10 mouse cellular contexts compared by ENCODE assay signal in genomic region chr17:23841145-23841544, GRCm38 (mm10). TPM values are rescaled to one million over a fixed set of nuclear protein-coding genes. Genes with fewer than 3 reads are reported as not detected.
DNase-seq lines count a peak whose midpoint lies in the region; ATAC-seq lines count a peak whose summit lies in the region.
"Had no signal": no experiment of that assay in that cellular context is flagged by ENCODE, and none has a peak within 500 bp of the region (broad histone marks: within the 10 kb centered on the region; RNA-seq: fewer than 3 reads in every experiment).

No protein-coding gene starts in this region.

- 32% methylated on average over 4 of the region's 4 CpGs for WGBS in midbrain, embryonic 10.5 days
- WGBS in midbrain, embryonic 16.5 days: 31% methylated on average over 4 of the region's 4 CpGs
- WGBS in hindbrain, embryonic 14.5 days: 31% methylated on average over 4 of the region's 4 CpGs
- 27% methylated on average over 4 of the region's 4 CpGs for WGBS in lung, embryonic 16.5 days

- H3K36me3 ChIP-seq in midbrain, embryonic 10.5 days: no peaks in the 10 kb centered on the region
- no peaks in the 10 kb centered on the region for H3K36me3 ChIP-seq in midbrain, embryonic 16.5 days (ENCODE audit: control insufficient read depth, insufficient read depth, low read length)
- no peaks in the 10 kb centered on the region for H3K36me3 ChIP-seq in hindbrain, embryonic 14.5 days (replicated peaks; ENCODE audit: control insufficient read depth, insufficient read depth)
- no peaks in the 10 kb centered on the region for H3K36me3 ChIP-seq in lung, embryonic 16.5 days (ENCODE audit: control insufficient read depth, insufficient read depth, low read length)

- peaks cover 16% of the 10 kb centered on the region; the same call in 1 of the 2 replicates for H3K27me3 ChIP-seq in midbrain, embryonic 10.5 days (ENCODE audit: low read depth, poor library complexity, severe bottlenecking)
- H3K27me3 ChIP-seq in midbrain, embryonic 16.5 days (ENCODE audit: control insufficient read depth, insufficient read depth, low read depth, low read length): 0 out of 2 replicates have a peak, but pooled peaks cover 2% of the 10 kb centered on the region
- no peaks in the 10 kb centered on the region for H3K27me3 ChIP-seq in hindbrain, embryonic 14.5 days (ENCODE audit: control insufficient read depth, insufficient read depth, low read length)
- H3K27me3 ChIP-seq in lung, embryonic 16.5 days (ENCODE audit: control insufficient read depth, insufficient read depth, low read depth, low read length): no peaks in the 10 kb centered on the region

- peaks cover 18% of the 10 kb centered on the region for H3K4me1 ChIP-seq in midbrain, embryonic 10.5 days
- H3K4me1 ChIP-seq in midbrain, embryonic 16.5 days (ENCODE audit: control insufficient read depth, insufficient read depth, low read length): no peaks in the 10 kb centered on the region
- H3K4me1 ChIP-seq in hindbrain, embryonic 14.5 days (replicated peaks; ENCODE audit: control insufficient read depth, insufficient read depth, low read length): no peaks in the 10 kb centered on the region
- H3K4me1 ChIP-seq in lung, embryonic 16.5 days (replicated peaks; ENCODE audit: control insufficient read depth, insufficient read depth, low read length): no peaks in the 10 kb centered on the region

- DNase-seq in midbrain, embryonic 10.5 days (ENCODE audit: low spot score): peak; percentile 49
- peak; percentile 82 for DNase-seq in R1 (ENCODE audit: low read depth, low spot score)
- peak; percentile 81 for DNase-seq in hindbrain, embryonic 14.5 days (ENCODE audit: low spot score)
- DNase-seq in right cerebral cortex, postnatal 4 days: peak; percentile 76
- DNase-seq in urinary bladder, adult 18-20 months (ENCODE audit: low spot score in 2 of 2): no peak

- H3K4me2 ChIP-seq in midbrain, embryonic 16.5 days (ENCODE audit: low read length): no peak overlapping the region
- H3K4me2 ChIP-seq in hindbrain, embryonic 14.5 days (replicated peaks): no peak overlapping the region
- no peak overlapping the region for H3K4me2 ChIP-seq in lung, embryonic 16.5 days (ENCODE audit: low read depth, low read length)

- no peak overlapping the region for H3K9ac ChIP-seq in midbrain, embryonic 16.5 days (ENCODE audit: low read depth, low read length)
- no peak overlapping the region for H3K9ac ChIP-seq in hindbrain, embryonic 14.5 days
- H3K9ac ChIP-seq in lung, embryonic 16.5 days (ENCODE audit: low read length): no peak overlapping the region

- ATAC-seq in midbrain, embryonic 16.5 days: no peak
- ATAC-seq in common myeloid progenitor, adult 5-6 weeks (replicated peaks; ENCODE audit: low read depth, poor library complexity, severe bottlenecking): peak; percentile 83
- no peak for ATAC-seq in hindbrain, embryonic 14.5 days (ENCODE audit: low FRiP score)
- ATAC-seq in lung, embryonic 16.5 days (ENCODE audit: low read depth): 0 out of 2 replicates have a peak, but pooled peaks have one; percentile 19

- H3K4me3 ChIP-seq in midbrain, embryonic 10.5 days: no peak overlapping the region
- H3K4me3 ChIP-seq in midbrain, embryonic 16.5 days (ENCODE audit: low read depth, low read length): no peak overlapping the region
- H3K4me3 ChIP-seq in hindbrain, embryonic 14.5 days (replicated peaks; ENCODE audit: low read length): no peak overlapping the region
- no peak overlapping the region for H3K4me3 ChIP-seq in lung, embryonic 16.5 days (ENCODE audit: low read length)

- H3K9me3 ChIP-seq in midbrain, embryonic 10.5 days (replicated peaks): no peaks in the 10 kb centered on the region
- no peaks in the 10 kb centered on the region for H3K9me3 ChIP-seq in midbrain, embryonic 16.5 days (replicated peaks; ENCODE audit: control insufficient read depth, low read length, poor library complexity, severe bottlenecking)
- H3K9me3 ChIP-seq in hindbrain, embryonic 14.5 days (ENCODE audit: control insufficient read depth, low read length): no peaks in the 10 kb centered on the region
- H3K9me3 ChIP-seq in lung, embryonic 16.5 days (ENCODE audit: control insufficient read depth, low read length): no peaks in the 10 kb centered on the region

- H3K27ac ChIP-seq in midbrain, embryonic 10.5 days (replicated peaks): no peak overlapping the region
- H3K27ac ChIP-seq in midbrain, embryonic 16.5 days (ENCODE audit: low read length): no peak overlapping the region
- no peak overlapping the region for H3K27ac ChIP-seq in hindbrain, embryonic 14.5 days
- no peak overlapping the region for H3K27ac ChIP-seq in lung, embryonic 16.5 days (ENCODE audit: low read length)
- H3K27ac ChIP-seq: macrophage had no signal

RNA-seq across cellular contexts. Expression of gene Prss32, which starts 2.5 kb away (rescaled TPM):
- polyA plus RNA-seq in midbrain, embryonic 10.5 days (2016; fragmentation: Nextera tagmentation; extraction: Ambion mirVana): not detected in 2 replicates
- not detected in 2 replicates for polyA plus RNA-seq in midbrain, embryonic 16.5 days (2015; fragmentation: Nextera tagmentation; extraction: Ambion mirVana)
- total RNA-seq in common myeloid progenitor, adult 5-6 weeks (2017): not detected in 2 replicates
- 0.16 TPM in 1 of 2 replicates, not detected in the other for polyA plus RNA-seq in hindbrain, embryonic 14.5 days (2014; fragmentation: Nextera tagmentation; extraction: Ambion mirVana)
- 0.41 TPM in 1 of 2 replicates, not detected in the other for polyA plus RNA-seq in lung, embryonic 16.5 days (2015; fragmentation: Nextera tagmentation; extraction: Ambion mirVana)
- total RNA-seq: gastrocnemius, adult 8-10 months had no signal
- polyA plus RNA-seq: macrophage had no signal

RNA-seq across cellular contexts. Expression of gene Prss41, which starts 2.8 kb away (rescaled TPM):
- 1.7 and 2.3 TPM in 2 replicates for polyA plus RNA-seq in midbrain, embryonic 10.5 days (2016; fragmentation: Nextera tagmentation; extraction: Ambion mirVana)
- 0.88 and 1.6 TPM in 2 replicates for polyA plus RNA-seq in midbrain, embryonic 16.5 days (2015; fragmentation: Nextera tagmentation; extraction: Ambion mirVana)
- not detected in 2 replicates for total RNA-seq in common myeloid progenitor, adult 5-6 weeks (2017)
- 1.1 and 2.3 TPM in 2 replicates for polyA plus RNA-seq in hindbrain, embryonic 14.5 days (2014; fragmentation: Nextera tagmentation; extraction: Ambion mirVana)
- polyA plus RNA-seq in lung, embryonic 16.5 days (2015; fragmentation: Nextera tagmentation; extraction: Ambion mirVana): 0.75 and 0.99 TPM in 2 replicates
- polyA plus RNA-seq: macrophage had no signal

RNA-seq across cellular contexts. Expression of gene Prss33, which starts 5.3 kb away (rescaled TPM):
- 0.28 and 0.52 TPM in 2 replicates for polyA plus RNA-seq in midbrain, embryonic 10.5 days (2016; fragmentation: Nextera tagmentation; extraction: Ambion mirVana)
- 0.18 TPM in 1 of 2 replicates, not detected in the other for polyA plus RNA-seq in midbrain, embryonic 16.5 days (2015; fragmentation: Nextera tagmentation; extraction: Ambion mirVana)
- total RNA-seq in common myeloid progenitor, adult 5-6 weeks (2017): not detected in 2 replicates
- not detected in 2 replicates for polyA plus RNA-seq in hindbrain, embryonic 14.5 days (2014; fragmentation: Nextera tagmentation; extraction: Ambion mirVana)
- polyA plus RNA-seq in lung, embryonic 16.5 days (2015; fragmentation: Nextera tagmentation; extraction: Ambion mirVana): not detected in 2 replicates
- total RNA-seq: gastrocnemius, adult 8-10 months had no signal
- polyA plus RNA-seq: macrophage had no signal

RNA-seq across cellular contexts. Expression of gene Elob, which starts 12.2 kb away (rescaled TPM):
- polyA plus RNA-seq in midbrain, embryonic 10.5 days (2016; fragmentation: Nextera tagmentation; extraction: Ambion mirVana): 1,078 TPM in 2 replicates
- polyA plus RNA-seq in midbrain, embryonic 16.5 days (2015; fragmentation: Nextera tagmentation; extraction: Ambion mirVana): 1,162 and 1,206 TPM in 2 replicates
- total RNA-seq in common myeloid progenitor, adult 5-6 weeks (2017): 96.2 and 130 TPM in 2 replicates
- polyA plus RNA-seq in hindbrain, embryonic 14.5 days (2014; fragmentation: Nextera tagmentation; extraction: Ambion mirVana): 1,176 and 1,404 TPM in 2 replicates
- polyA plus RNA-seq in lung, embryonic 16.5 days (2015; fragmentation: Nextera tagmentation; extraction: Ambion mirVana): 980 and 1,001 TPM in 2 replicates

RNA-seq across cellular contexts. Expression of gene Prss21, which starts 26.7 kb away (rescaled TPM):
- not detected in 2 replicates for polyA plus RNA-seq in midbrain, embryonic 10.5 days (2016; fragmentation: Nextera tagmentation; extraction: Ambion mirVana)
- polyA plus RNA-seq in midbrain, embryonic 16.5 days (2015; fragmentation: Nextera tagmentation; extraction: Ambion mirVana): not detected in 2 replicates
- total RNA-seq in common myeloid progenitor, adult 5-6 weeks (2017): not detected in 2 replicates
- not detected in 2 replicates for polyA plus RNA-seq in hindbrain, embryonic 14.5 days (2014; fragmentation: Nextera tagmentation; extraction: Ambion mirVana)
- not detected in 2 replicates for polyA plus RNA-seq in lung, embryonic 16.5 days (2015; fragmentation: Nextera tagmentation; extraction: Ambion mirVana)
- total RNA-seq: gastrocnemius, adult 8-10 months had no signal
- polyA plus RNA-seq: macrophage had no signal

Comparison
In these comparisons a context has a peak if more than half of its experiments do, and no peak if none do; other contexts are left out.
1. DNase-seq: peak in midbrain, embryonic 10.5 days (single experiment), R1 (single experiment), hindbrain, embryonic 14.5 days (single experiment) and right cerebral cortex, postnatal 4 days (single experiment); none in urinary bladder, adult 18-20 months (0 of 2).
2. ATAC-seq: peak in common myeloid progenitor, adult 5-6 weeks (single experiment) and lung, embryonic 16.5 days (single experiment); none in midbrain, embryonic 16.5 days (single experiment) and hindbrain, embryonic 14.5 days (single experiment).